Mouse (Mus musculus): ENCODE data around the gene Gm15737. TPM values are rescaled to one million over a fixed set of nuclear protein-coding genes. Genes with fewer than 3 reads are reported as not detected.

Gm15737 gene
- polyA plus RNA-seq, 1 experiment from 2014 or later: 0.20 TPM

DNA sequence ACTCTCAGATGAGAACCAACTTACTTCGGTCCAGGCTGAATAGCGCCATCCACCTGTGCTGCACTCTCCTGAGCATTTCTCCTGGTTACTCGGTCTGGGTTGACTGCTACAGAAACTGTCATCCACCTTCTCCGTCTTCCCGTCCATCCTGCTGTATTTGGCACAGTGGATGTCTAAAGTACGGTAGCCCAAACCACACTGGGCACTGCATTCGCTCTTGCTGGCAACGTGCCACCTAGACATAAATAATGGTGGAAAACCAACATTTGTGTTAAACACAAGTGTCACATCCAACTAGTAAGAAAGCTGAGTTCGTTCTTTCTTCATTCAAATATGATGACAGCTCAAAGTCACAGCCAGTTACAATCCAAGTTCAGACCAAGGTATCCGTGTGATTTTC lies 3.6 kb downstream of the Gm15737 start:
- Histone ChIP-seq H3K4me1 (ENCODE audit: insufficient read depth) (peaks cover 20% of the 10 kb centered on the region), H3K27ac (ENCODE audit: low read depth) (no peak overlapping the region), H3K27me3 (ENCODE audit: insufficient read depth, low read length) (no peaks in the 10 kb centered on the region), H3K36me3 (ENCODE audit: insufficient read depth) (peaks cover 41% of the 10 kb centered on the region; the same call in 1 of the 2 replicates), H3K4me2 (no peak overlapping the region), H3K4me3 (ENCODE audit: low read depth, low read length) (no peak overlapping the region), H3K9ac (no peak overlapping the region), H3K9me3 (ENCODE audit: low read depth, low read length) (no peaks in the 10 kb centered on the region)
- ATAC-seq (ENCODE audit: insufficient read depth) (no peak), DNase-seq (peak; percentile 72)
- TF ChIP-seq CTCF (IDR thresholded peaks at IDR 0.05; ENCODE audit: low read depth): 0 out of 2 replicates have a peak, but pooled peaks have one; percentile 11
- WGBS: 55% methylated on average over 10 of the region's 10 CpGs

DNA sequence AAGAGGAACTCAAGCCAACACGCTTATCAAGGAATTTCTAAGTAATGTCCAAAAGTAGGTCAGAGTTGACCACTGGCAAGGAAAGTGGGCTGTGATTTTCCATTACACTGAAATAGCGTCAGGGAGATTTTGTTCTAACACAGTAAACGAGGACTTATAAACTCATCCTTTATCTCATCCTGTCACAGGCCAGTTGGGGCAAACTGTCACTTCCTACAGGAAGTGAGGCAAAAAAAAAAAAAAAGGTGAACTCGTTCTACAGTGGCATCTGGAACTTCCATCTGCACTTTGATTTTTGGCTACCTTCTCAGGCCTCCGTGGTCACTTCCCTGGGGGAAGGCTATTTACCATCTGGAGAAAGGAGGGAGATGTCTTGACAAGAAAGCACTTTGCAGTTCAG lies 5.7 kb downstream of the Gm15737 start:
- Histone ChIP-seq H3K4me1 (ENCODE audit: insufficient read depth) (peaks cover 13% of the 10 kb centered on the region), H3K36me3 (ENCODE audit: insufficient read depth) (peaks cover 56% of the 10 kb centered on the region), H3K4me2 (no peak overlapping the region), H3K9ac (no peak overlapping the region), H3K27ac (ENCODE audit: low read depth) (no peak overlapping the region), H3K9me3 (ENCODE audit: low read depth, low read length) (no peaks in the 10 kb centered on the region), H3K4me3 (ENCODE audit: low read depth, low read length) (no peak overlapping the region), H3K27me3 (ENCODE audit: insufficient read depth, low read length) (no peaks in the 10 kb centered on the region)
- 45% methylated on average over 5 of the region's 5 CpGs for WGBS
- ATAC-seq (ENCODE audit: insufficient read depth) (no peak), DNase-seq (peak; percentile 49)
- TF ChIP-seq CTCF (IDR thresholded peaks at IDR 0.05; ENCODE audit: low read depth): no peak

DNA sequence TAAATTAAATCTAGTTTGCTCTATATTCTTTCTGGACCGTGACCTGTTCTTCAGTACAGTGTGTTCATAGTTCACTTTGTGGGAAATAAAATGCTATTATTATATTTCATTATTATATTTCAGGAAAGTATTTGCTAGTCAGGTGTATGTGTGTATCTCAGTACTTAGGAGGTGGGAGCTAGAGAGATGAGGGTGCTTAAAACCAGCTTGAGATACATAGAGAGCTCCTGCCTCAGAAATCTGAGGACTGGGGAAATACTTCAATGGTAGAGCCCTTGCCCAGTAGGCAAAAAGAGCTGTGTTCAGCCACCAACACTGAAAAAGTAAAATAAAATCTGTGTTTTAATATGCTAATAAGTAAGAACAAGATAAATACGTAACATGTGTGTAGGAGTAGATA lies 6.2 kb downstream of the Gm15737 start:
- no peak overlapping the region for H3K9ac ChIP-seq
- no peaks in the 10 kb centered on the region for H3K9me3 ChIP-seq (ENCODE audit: low read depth, low read length)
- H3K36me3 ChIP-seq (ENCODE audit: insufficient read depth): peaks cover 58% of the 10 kb centered on the region
- DNase-seq (no peak), ATAC-seq (ENCODE audit: insufficient read depth) (no peak)
- no peak overlapping the region for H3K4me2 ChIP-seq
- H3K27ac ChIP-seq (ENCODE audit: low read depth): peak overlapping the region; percentile 77; the same call in 1 of the 2 replicates
- H3K4me1 ChIP-seq (ENCODE audit: insufficient read depth): peaks cover 9% of the 10 kb centered on the region
- no peak overlapping the region for H3K4me3 ChIP-seq (ENCODE audit: low read depth, low read length)
- WGBS: 80% methylated on average over 2 of the region's 2 CpGs
- H3K27me3 ChIP-seq (ENCODE audit: insufficient read depth, low read length): no peaks in the 10 kb centered on the region
- TF ChIP-seq CTCF (IDR thresholded peaks at IDR 0.05; ENCODE audit: low read depth): no peak

DNA sequence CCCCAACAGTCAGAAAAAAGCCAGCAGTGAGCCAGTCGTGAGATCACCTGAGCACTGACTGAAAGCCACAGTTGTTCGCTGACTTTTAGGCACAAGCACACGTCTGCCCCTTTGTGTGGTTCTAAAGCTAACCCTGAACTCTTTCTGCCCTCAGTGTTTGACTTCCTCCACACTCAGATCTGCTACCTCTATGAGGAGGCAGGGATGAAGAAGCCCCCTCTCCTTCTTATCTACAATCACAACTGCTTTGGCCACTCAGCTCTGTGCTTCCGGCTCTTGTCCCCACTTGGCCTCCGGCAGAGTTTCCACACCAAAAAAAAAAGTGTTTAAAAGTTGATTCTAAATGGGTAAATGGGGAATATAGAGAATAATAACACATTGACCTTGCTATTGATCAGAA lies 7.0 kb downstream of the Gm15737 start:
- peak overlapping the region; percentile 77; the same call in 1 of the 2 replicates for H3K27ac ChIP-seq (ENCODE audit: low read depth)
- H3K9me3 ChIP-seq (ENCODE audit: low read depth, low read length): no peaks in the 10 kb centered on the region
- H3K4me3 ChIP-seq (ENCODE audit: low read depth, low read length): no peak overlapping the region
- H3K4me2 ChIP-seq: no peak overlapping the region
- no peak overlapping the region for H3K9ac ChIP-seq
- peaks cover 8% of the 10 kb centered on the region; the same call in 1 of the 2 replicates for H3K4me1 ChIP-seq (ENCODE audit: insufficient read depth)
- WGBS: 38% methylated on average over 5 of the region's 5 CpGs
- DNase-seq: peak; percentile 27
- H3K36me3 ChIP-seq (ENCODE audit: insufficient read depth): peaks cover 60% of the 10 kb centered on the region
- H3K27me3 ChIP-seq (ENCODE audit: insufficient read depth, low read length): no peaks in the 10 kb centered on the region
- no peak for ATAC-seq (ENCODE audit: insufficient read depth)
- TF ChIP-seq CTCF (IDR thresholded peaks at IDR 0.05; ENCODE audit: low read depth): no peak

DNA sequence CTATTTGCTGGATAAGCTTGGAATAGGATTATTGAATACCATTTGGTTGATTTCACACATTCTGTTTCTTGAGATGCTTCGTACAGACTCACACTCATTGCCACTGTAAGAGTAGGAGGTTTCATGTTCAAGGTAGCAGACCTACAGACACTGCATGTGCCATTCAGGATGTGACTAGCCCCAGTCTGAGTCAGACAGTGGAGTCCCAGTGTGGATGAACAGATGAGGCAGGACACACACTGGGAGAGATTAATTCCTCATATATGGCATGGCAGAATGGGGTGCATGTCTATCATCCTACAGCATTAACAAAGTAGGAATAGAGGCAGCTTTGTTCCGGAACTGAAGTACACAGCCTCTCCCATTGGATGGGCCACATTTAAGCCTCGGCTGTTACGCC lies 8.1 kb downstream of the Gm15737 start:
- no peak for TF ChIP-seq CTCF (IDR thresholded peaks at IDR 0.05; ENCODE audit: low read depth)
- Histone ChIP-seq H3K4me1 (ENCODE audit: insufficient read depth) (peaks cover 3% of the 10 kb centered on the region; the same call in 1 of the 2 replicates), H3K9me3 (ENCODE audit: low read depth, low read length) (no peaks in the 10 kb centered on the region), H3K9ac (no peak overlapping the region), H3K27ac (ENCODE audit: low read depth) (no peak overlapping the region), H3K27me3 (ENCODE audit: insufficient read depth, low read length) (no peaks in the 10 kb centered on the region), H3K4me2 (no peak overlapping the region), H3K36me3 (ENCODE audit: insufficient read depth) (peaks cover 56% of the 10 kb centered on the region), H3K4me3 (ENCODE audit: low read depth, low read length) (no peak overlapping the region)
- ATAC-seq (ENCODE audit: insufficient read depth) (no peak), DNase-seq (no peak)
- WGBS: 94% methylated on average over 4 of the region's 4 CpGs

DNA sequence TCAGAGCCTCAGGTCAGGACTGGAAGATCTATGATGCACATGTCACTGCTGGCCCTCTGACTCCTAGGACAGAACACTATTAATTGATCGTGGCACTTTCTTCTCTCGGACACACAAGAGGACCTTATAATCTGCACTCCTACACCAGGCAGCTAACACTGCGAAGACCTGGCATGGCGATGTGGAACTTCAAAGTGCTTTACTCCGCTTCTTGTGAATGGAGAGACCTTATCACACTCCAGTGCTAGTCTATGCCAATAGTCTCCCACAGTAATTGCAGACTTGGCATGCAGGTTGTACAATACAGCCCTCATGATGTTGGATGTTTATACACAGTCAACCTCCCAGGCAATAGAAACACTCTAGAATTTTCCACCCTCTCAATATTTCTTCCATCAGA lies 9.6 kb downstream of the Gm15737 start:
- no peak overlapping the region for H3K9ac ChIP-seq
- no peak overlapping the region for H3K27ac ChIP-seq (ENCODE audit: low read depth)
- no peak for DNase-seq
- WGBS: 81% methylated on average over 5 of the region's 5 CpGs
- no peaks in the 10 kb centered on the region for H3K9me3 ChIP-seq (ENCODE audit: low read depth, low read length)
- no peak overlapping the region for H3K4me3 ChIP-seq (ENCODE audit: low read depth, low read length)
- ATAC-seq (ENCODE audit: insufficient read depth): no peak
- 0 out of 2 replicates have a peak, but pooled peaks cover 3% of the 10 kb centered on the region for H3K4me1 ChIP-seq (ENCODE audit: insufficient read depth)
- no peak overlapping the region for H3K4me2 ChIP-seq
- TF ChIP-seq CTCF (IDR thresholded peaks at IDR 0.05; ENCODE audit: low read depth): no peak
- H3K27me3 ChIP-seq (ENCODE audit: insufficient read depth, low read length): no peaks in the 10 kb centered on the region
- peaks cover 65% of the 10 kb centered on the region for H3K36me3 ChIP-seq (ENCODE audit: insufficient read depth)

DNA sequence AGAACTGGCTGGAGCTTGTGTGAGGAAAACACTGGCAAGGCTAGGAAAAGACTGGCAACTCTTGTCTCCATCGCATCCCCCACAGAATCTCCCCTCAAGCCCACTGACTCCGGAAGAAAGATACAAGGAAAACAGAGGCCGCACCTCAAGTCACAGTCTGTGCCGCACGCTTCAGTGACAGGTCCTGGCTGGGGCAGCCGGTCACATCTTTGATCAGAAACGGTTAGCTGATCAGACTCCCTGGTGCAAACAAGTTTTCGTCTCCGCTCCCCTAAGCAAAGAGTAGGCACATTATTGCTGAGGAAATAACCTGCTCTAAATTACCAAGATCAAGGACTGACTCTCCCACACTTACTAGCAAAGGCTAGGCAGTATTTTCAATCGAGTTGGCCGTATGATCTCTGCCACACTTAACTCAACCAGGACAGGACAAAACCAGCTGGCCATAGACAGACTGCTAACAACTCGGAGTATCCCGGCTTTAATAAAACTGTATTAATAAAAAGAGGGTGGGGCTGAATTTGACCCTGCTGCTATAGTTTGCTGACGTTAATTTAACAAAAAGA lies 10.6 kb downstream of the Gm15737 start:
- ATAC-seq (ENCODE audit: insufficient read depth): no peak
- Histone ChIP-seq H3K4me2 (no peak overlapping the region), H3K4me1 (ENCODE audit: insufficient read depth) (0 out of 2 replicates have a peak, but pooled peaks cover 3% of the 10 kb centered on the region), H3K9me3 (ENCODE audit: low read depth, low read length) (no peaks in the 10 kb centered on the region), H3K36me3 (ENCODE audit: insufficient read depth) (peaks cover 69% of the 10 kb centered on the region), H3K27me3 (ENCODE audit: insufficient read depth, low read length) (no peaks in the 10 kb centered on the region), H3K9ac (no peak overlapping the region), H3K27ac (ENCODE audit: low read depth) (no peak overlapping the region), H3K4me3 (ENCODE audit: low read depth, low read length) (no peak overlapping the region)
- TF ChIP-seq CTCF (IDR thresholded peaks at IDR 0.05; ENCODE audit: low read depth): no peak
- DNase-seq: no peak
- WGBS: 70% methylated on average over 14 of the region's 14 CpGs

Data from lung, embryonic 14.5 days (tissue).